Mouse (Mus musculus) lung, embryonic 16.5 days (tissue): ENCODE results near the gene Zzef1. TPM values are rescaled to one million over a fixed set of nuclear protein-coding genes. Genes with fewer than 3 reads are reported as not detected.
A peak's percentile ranks its signal among the peaks of the same experiment; 100 is the strongest.

ENCODE experiments used
- ATAC-seq: fragments of 200-750 bp; cut with Nextera tagmentation; 2 replicates; pipeline ENCODE4 v1.8.0; 2017; ENCODE audit warnings: low read depth, mild to moderate bottlenecking, moderate library complexity
- H3K27ac ChIP-seq: fragments of 300-500 bp; sonication (generic); 2 replicates; pipeline ENCODE4 v1.5.1; 2014; ENCODE audit warnings: mild to moderate bottlenecking, control low read depth, low read length
- H3K27me3 ChIP-seq: fragments of 300-500 bp; sonication (generic); 2 replicates; pipeline ENCODE4 v1.6.1; 2014; ENCODE audit warnings: low read depth, low read length, mixed read lengths; ENCODE audit not compliant: control insufficient read depth, insufficient read depth
- H3K36me3 ChIP-seq: fragments of 300-500 bp; sonication (generic); 2 replicates; pipeline ENCODE4 v1.6.1; 2014; ENCODE audit warnings: low read length; ENCODE audit not compliant: control insufficient read depth, insufficient read depth
- H3K4me1 ChIP-seq: fragments of 300-500 bp; sonication (generic); replicated peaks from 2 replicates; pipeline ENCODE4 v1.6.1; 2014; ENCODE audit warnings: low read length, mixed read lengths; ENCODE audit not compliant: control insufficient read depth, insufficient read depth
- H3K4me2 ChIP-seq: fragments of 300-500 bp; sonication (generic); 2 replicates; pipeline ENCODE4 v1.6.1; 2014; ENCODE audit warnings: low read depth, low read length, control low read depth
- H3K4me3 ChIP-seq: fragments of 300-500 bp; sonication (generic); 2 replicates; pipeline ENCODE4 v1.5.1; 2014; ENCODE audit warnings: mild to moderate bottlenecking, low read length, control low read depth
- H3K9ac ChIP-seq: fragments of 300-500 bp; sonication (generic); 2 replicates; pipeline ENCODE4 v1.6.1; 2014; ENCODE audit warnings: low read length, control low read depth
- H3K9me3 ChIP-seq: fragments of 300-500 bp; sonication (generic); 2 replicates; pipeline ENCODE4 v1.6.1; 2016; ENCODE audit warnings: low read length; ENCODE audit not compliant: control insufficient read depth
- WGBS: fragments of 180-500 bp; shearing (Covaris S2); extraction: QIAGEN DNeasy Blood & Tissue Kit; methylation state at CpG from one replicate; pipeline ENCODE4 v1.1.7; 2014; 5-methylcytosine and 5-hydroxymethylcytosine counted together
- polyA plus RNA-seq: library from polyadenylated mRNA; unstranded; fragments of >200 nt; fragmentation: Nextera tagmentation; extraction: Ambion mirVana; gene quantifications from 2 replicates; pipeline ENCODE4 v1.2.1, GENCODE M21; 2015

Gene Zzef1
- polyA plus RNA-seq, 1 experiment from 2014 or later, result 9.0 TPM

- Histone ChIP-seq H3K9me3 (no peaks in the 10 kb centered on the region), H3K27me3 (no peaks in the 10 kb centered on the region), H3K4me1 (peaks cover 35% of the 10 kb centered on the region), H3K4me2 (0 out of 2 replicates have a peak overlapping the region, but pooled peaks have one; percentile 7), H3K36me3 (no peaks in the 10 kb centered on the region), H3K9ac (no peak overlapping the region), H3K4me3 (no peak overlapping the region), H3K27ac (peak overlapping the region; percentile 91)
- peak; percentile 64; the same call in 1 of the 2 replicates for ATAC-seq
- 16% methylated on average over 6 of the region's 6 CpGs for WGBS
These were observed 150.0 kb downstream of the Zzef1 start for GRCm38 (mm10) chr11:72945875-72946559.

DNA sequence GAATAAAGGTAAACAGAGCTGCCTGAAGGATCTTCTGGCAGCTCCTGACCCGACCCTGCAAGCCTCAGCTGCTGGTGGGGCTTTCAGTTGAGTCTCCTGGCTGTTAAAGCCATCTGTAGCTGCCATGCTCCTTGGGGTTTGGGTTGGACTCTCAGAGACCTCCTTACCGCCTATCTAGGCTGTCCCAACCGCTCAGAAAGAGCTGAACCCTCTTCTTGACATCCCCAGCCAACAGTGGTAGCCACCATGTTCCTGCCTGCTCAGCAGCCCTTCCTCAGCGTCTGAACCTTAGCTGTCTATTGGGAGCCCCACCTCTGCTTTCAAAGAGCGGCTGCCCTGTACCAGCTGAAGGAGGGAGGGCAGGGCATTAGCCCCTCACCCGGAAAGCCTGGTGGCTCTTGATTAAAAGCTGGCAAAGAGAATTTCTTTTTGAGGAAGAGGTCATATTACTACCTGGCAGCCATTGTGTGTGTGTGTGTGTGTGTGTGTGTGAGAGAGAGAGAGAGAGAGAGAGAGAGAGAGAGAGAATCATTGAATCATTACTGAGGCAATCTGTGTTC lies 150.6 kb downstream of the Zzef1 start:
- ATAC-seq, result peak; percentile 1; the same call in 1 of the 2 replicates
- no peaks in the 10 kb centered on the region for H3K36me3 ChIP-seq
- H3K4me3 ChIP-seq, result no peak overlapping the region
- H3K27ac ChIP-seq, result peak overlapping the region; percentile 91
- 18% methylated on average over 6 of the region's 6 CpGs for WGBS
- no peaks in the 10 kb centered on the region for H3K27me3 ChIP-seq
- peaks cover 40% of the 10 kb centered on the region for H3K4me1 ChIP-seq
- no peaks in the 10 kb centered on the region for H3K9me3 ChIP-seq
- H3K4me2 ChIP-seq, result no peak overlapping the region
- no peak overlapping the region for H3K9ac ChIP-seq

GRCm38 (mm10) chr11:72947840-72948239 lies 151.8 kb downstream of the Zzef1 start:
- Histone ChIP-seq H3K9me3 (no peaks in the 10 kb centered on the region), H3K27me3 (no peaks in the 10 kb centered on the region), H3K4me1 (peaks cover 52% of the 10 kb centered on the region), H3K4me2 (no peak overlapping the region), H3K27ac (no peak overlapping the region), H3K36me3 (no peaks in the 10 kb centered on the region), H3K4me3 (no peak overlapping the region), H3K9ac (no peak overlapping the region)
- WGBS, result 75% methylated on average over 11 of the region's 11 CpGs
- ATAC-seq, result no peak

DNA sequence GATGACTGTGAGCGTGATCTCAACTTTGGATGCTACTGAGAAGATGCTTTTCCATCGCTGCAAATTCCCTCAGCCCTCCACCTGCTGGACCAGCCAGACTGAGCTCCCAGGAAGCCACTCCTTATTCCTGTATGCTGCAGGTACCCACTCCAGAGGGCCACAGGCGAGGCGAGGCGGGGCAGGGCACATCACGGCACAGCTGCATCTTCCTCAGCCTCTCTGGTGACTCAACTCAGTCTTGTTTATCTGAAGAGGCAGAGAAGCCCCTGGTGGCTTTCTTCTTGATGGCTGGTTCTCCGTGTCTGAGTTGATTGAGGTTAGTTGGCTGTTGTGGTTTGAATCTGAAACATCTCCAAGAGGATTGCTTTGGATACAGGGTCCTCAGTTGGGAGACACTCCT lies 152.2 kb downstream of the Zzef1 start:
- H3K4me3 ChIP-seq, result no peak overlapping the region
- H3K9ac ChIP-seq, result no peak overlapping the region
- no peaks in the 10 kb centered on the region for H3K36me3 ChIP-seq
- H3K4me1 ChIP-seq, result peaks cover 57% of the 10 kb centered on the region
- H3K4me2 ChIP-seq, result no peak overlapping the region
- no peak for ATAC-seq
- H3K27ac ChIP-seq, result no peak overlapping the region
- WGBS, result 67% methylated on average over 7 of the region's 7 CpGs
- H3K9me3 ChIP-seq, result no peaks in the 10 kb centered on the region
- H3K27me3 ChIP-seq, result no peaks in the 10 kb centered on the region

- 0 out of 2 replicates have a peak, but pooled peaks have one; percentile 11 for ATAC-seq
- WGBS, result 37% methylated on average over 22 of the region's 22 CpGs
- Histone ChIP-seq H3K4me3 (no peak overlapping the region), H3K9ac (no peak overlapping the region), H3K4me1 (peaks cover 53% of the 10 kb centered on the region), H3K9me3 (no peaks in the 10 kb centered on the region), H3K27ac (peak overlapping the region; percentile 87), H3K36me3 (no peaks in the 10 kb centered on the region), H3K27me3 (no peaks in the 10 kb centered on the region), H3K4me2 (no peak overlapping the region)
These were observed 155.3 kb downstream of the Zzef1 start for GRCm38 (mm10) chr11:72951137-72952000.

DNA sequence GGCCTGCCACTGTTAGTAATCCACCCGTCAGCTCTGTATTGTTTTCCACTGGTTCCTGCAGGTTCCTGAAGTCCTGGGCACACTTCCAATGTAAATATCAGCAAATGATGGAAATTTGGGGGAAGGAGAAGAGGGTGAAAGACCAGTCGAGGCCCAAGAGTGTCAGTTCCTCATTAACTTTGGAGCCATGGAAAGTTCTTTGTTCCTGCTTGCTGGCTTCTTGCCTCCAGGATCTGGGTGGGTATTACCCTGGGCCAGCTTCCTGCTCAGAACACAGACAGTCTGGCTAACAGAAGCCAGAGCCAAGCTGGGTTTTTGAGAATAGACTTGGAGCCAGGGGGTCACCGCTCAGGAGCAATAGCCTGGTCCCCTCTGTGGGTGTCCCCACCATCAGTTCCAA lies 156.2 kb downstream of the Zzef1 start:
- Histone ChIP-seq H3K9ac (peak overlapping the region; percentile 21; the same call in 1 of the 2 replicates), H3K27ac (peak overlapping the region; percentile 87), H3K4me2 (no peak overlapping the region), H3K9me3 (no peaks in the 10 kb centered on the region), H3K27me3 (no peaks in the 10 kb centered on the region), H3K4me1 (peaks cover 45% of the 10 kb centered on the region), H3K4me3 (no peak overlapping the region), H3K36me3 (no peaks in the 10 kb centered on the region)
- WGBS, result 31% methylated on average over 3 of the region's 3 CpGs
- peak; percentile 67 for ATAC-seq

GRCm38 (mm10) chr11:72952697-72953096 lies 156.7 kb downstream of the Zzef1 start:
- Histone ChIP-seq H3K4me3 (no peak overlapping the region), H3K36me3 (no peaks in the 10 kb centered on the region), H3K27ac (peak overlapping the region; percentile 87), H3K4me2 (no peak overlapping the region), H3K9ac (peak overlapping the region; percentile 21), H3K4me1 (peaks cover 41% of the 10 kb centered on the region), H3K27me3 (no peaks in the 10 kb centered on the region), H3K9me3 (no peaks in the 10 kb centered on the region)
- 79% methylated on average over 6 of the region's 6 CpGs for WGBS
- ATAC-seq, result peak; percentile 11; the same call in 1 of the 2 replicates

DNA sequence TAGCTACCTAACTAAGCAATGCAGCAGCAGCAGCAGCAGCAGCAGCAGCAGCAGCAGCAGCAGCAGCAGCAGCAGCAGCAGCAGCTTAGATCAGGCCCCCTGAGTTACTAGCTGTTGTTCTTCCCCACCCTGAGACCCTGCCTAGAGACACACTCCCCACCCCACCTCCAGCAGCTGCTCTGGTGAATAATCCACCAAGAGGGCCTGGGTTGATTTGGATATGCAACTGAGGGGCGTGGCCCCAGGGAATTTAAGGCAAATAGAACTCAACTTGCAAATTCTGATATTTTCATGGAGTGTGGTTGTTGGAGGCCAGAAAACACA lies 157.1 kb downstream of the Zzef1 start:
- Histone ChIP-seq H3K4me1 (peaks cover 41% of the 10 kb centered on the region), H3K27ac (peak overlapping the region; percentile 87), H3K4me2 (no peak overlapping the region), H3K36me3 (no peaks in the 10 kb centered on the region), H3K27me3 (no peaks in the 10 kb centered on the region), H3K9ac (peak overlapping the region; percentile 21; the same call in 1 of the 2 replicates), H3K4me3 (no peak overlapping the region), H3K9me3 (no peaks in the 10 kb centered on the region)
- 75% methylated on average over 1 of the region's 1 CpGs for WGBS
- no peak for ATAC-seq
